Mouse (Mus musculus) midbrain, embryonic 13.5 days (tissue): ENCODE measurements around the gene Krtap5-5. TPM values are rescaled to one million over a fixed set of nuclear protein-coding genes. Genes with fewer than 3 reads are reported as not detected.
A peak's percentile ranks its signal among the peaks of the same experiment; 100 is the strongest.
"Not testable (repeated sequence)": the region's sequence is repeated elsewhere in the genome, so short reads cannot be mapped to it uniquely, and the experiment has no call there.

Experiments
- ATAC-seq: fragments of 200-750 bp; cut with Nextera tagmentation; 2 replicates; pipeline ENCODE4 v1.8.0; 2017; ENCODE audit warnings: mild to moderate bottlenecking, moderate TSS enrichment, moderate library complexity
- H3K27ac ChIP-seq: fragments of 300-500 bp; sonication (generic); 2 replicates; pipeline ENCODE4 v1.5.1; 2015; ENCODE audit warnings: inconsistent platforms, mild to moderate bottlenecking, moderate library complexity
- H3K27me3 ChIP-seq: fragments of 300-500 bp; sonication (generic); 2 replicates; pipeline ENCODE4 v1.6.1; 2015; ENCODE audit warnings: mild to moderate bottlenecking, inconsistent platforms
- H3K36me3 ChIP-seq: fragments of 300-500 bp; sonication (generic); 2 replicates; pipeline ENCODE4 v1.6.1; 2015; ENCODE audit warnings: mild to moderate bottlenecking, inconsistent platforms
- H3K4me1 ChIP-seq: fragments of 300-500 bp; sonication (generic); replicated peaks from 2 replicates; pipeline ENCODE4 v1.6.1; 2015; ENCODE audit warnings: inconsistent platforms
- H3K4me2 ChIP-seq: fragments of 300-500 bp; sonication (generic); replicated peaks from 2 replicates; pipeline ENCODE4 v1.6.1; 2015; ENCODE audit warnings: moderate library complexity, mild to moderate bottlenecking, inconsistent platforms
- H3K4me3 ChIP-seq: fragments of 300-500 bp; sonication (generic); replicated peaks from 2 replicates; pipeline ENCODE4 v1.5.1; 2015; ENCODE audit warnings: mild to moderate bottlenecking, inconsistent platforms
- H3K9ac ChIP-seq: fragments of 300-500 bp; sonication (generic); replicated peaks from 2 replicates; pipeline ENCODE4 v1.6.1; 2015; ENCODE audit warnings: mild to moderate bottlenecking, inconsistent platforms
- H3K9me3 ChIP-seq: fragments of 300-500 bp; sonication (generic); 2 replicates; pipeline ENCODE4 v1.6.1; 2016; ENCODE audit warnings: mild to moderate bottlenecking, inconsistent platforms
- WGBS: fragments of 180-500 bp; shearing (Covaris S2); methylation state at CpG from one replicate; pipeline ENCODE4 v1.1.7; 2015; 5-methylcytosine and 5-hydroxymethylcytosine counted together
- polyA plus RNA-seq: library from polyadenylated mRNA; unstranded; fragments of >200 nt; fragmentation: Nextera tagmentation; extraction: Ambion mirVana; gene quantifications from 2 replicates; pipeline ENCODE4 v1.2.1, GENCODE M21; 2015

Krtap5-5 gene
- polyA plus RNA-seq = not detected in 2 replicates

GRCm38 (mm10) chr7:142229871-142230270, at the start of gene Krtap5-5:
Gene Krtap5-5, minus strand, starts transcription at chr7:142229971.
- 55% methylated on average over 3 of the region's 3 CpGs for WGBS
- H3K9ac ChIP-seq, H3K27ac ChIP-seq, H3K4me1 ChIP-seq, ATAC-seq, H3K4me2 ChIP-seq, H3K4me3 ChIP-seq, H3K36me3 ChIP-seq, H3K27me3 ChIP-seq, H3K9me3 ChIP-seq: not testable (repeated sequence)

- H3K4me3 ChIP-seq, H3K9me3 ChIP-seq, H3K9ac ChIP-seq, ATAC-seq, H3K27ac ChIP-seq, H3K36me3 ChIP-seq, H3K4me2 ChIP-seq: not testable (repeated sequence)
- Histone ChIP-seq H3K27me3 (peaks cover 19% of the 10 kb centered on the region), H3K4me1 (peaks cover 11% of the 10 kb centered on the region)
- WGBS = 72% methylated on average over 1 of the region's 1 CpGs
These were observed 49.5 kb upstream of the Krtap5-5 start for GRCm38 (mm10) chr7:142279291-142279690.

GRCm38 (mm10) chr7:142278183-142278582, 48.4 kb upstream of the Krtap5-5 start:
- not testable (repeated sequence) for H3K9ac ChIP-seq, H3K4me3 ChIP-seq, H3K4me1 ChIP-seq, H3K36me3 ChIP-seq, H3K9me3 ChIP-seq, H3K4me2 ChIP-seq, H3K27ac ChIP-seq
- 2% methylated on average over 3 of the region's 3 CpGs for WGBS
- peaks cover 15% of the 10 kb centered on the region for H3K27me3 ChIP-seq
- peak; percentile 45; the same call in 1 of the 2 replicates for ATAC-seq

- not testable (repeated sequence) for H3K4me2 ChIP-seq, ATAC-seq, H3K4me3 ChIP-seq, H3K27me3 ChIP-seq, H3K36me3 ChIP-seq, H3K4me1 ChIP-seq, H3K27ac ChIP-seq, H3K9me3 ChIP-seq, H3K9ac ChIP-seq
These were observed 44.5 kb upstream of the Krtap5-5 start, which contains the start of gene Gm4559 for GRCm38 (mm10) chr7:142274263-142274662. Gene Gm4559, minus strand, starts transcription at chr7:142274363.

- H3K4me1 ChIP-seq, H3K4me3 ChIP-seq, ATAC-seq, H3K27me3 ChIP-seq, H3K9ac ChIP-seq, H3K27ac ChIP-seq, H3K36me3 ChIP-seq, H3K9me3 ChIP-seq, H3K4me2 ChIP-seq: not testable (repeated sequence)
- whole genome bisulfite sequencing = 80% methylated on average over 1 of the region's 1 CpGs
These were observed 28.5 kb upstream of the Krtap5-5 start, which contains the start of gene Gm2431 for GRCm38 (mm10) chr7:142258254-142258653. Gene Gm2431, minus strand, starts transcription at chr7:142258354.

GRCm38 (mm10) chr7:142255517-142255916, 25.7 kb upstream of the Krtap5-5 start:
- Histone ChIP-seq H3K4me3 (no peak overlapping the region), H3K27ac (no peak overlapping the region), H3K4me2 (no peak overlapping the region), H3K36me3 (no peaks in the 10 kb centered on the region), H3K9ac (no peak overlapping the region), H3K4me1 (no peaks in the 10 kb centered on the region), H3K27me3 (0 out of 2 replicates have a peak, but pooled peaks cover 2% of the 10 kb centered on the region), H3K9me3 (no peaks in the 10 kb centered on the region)
- WGBS = 0% methylated on average over 2 of the region's 2 CpGs
- 0 out of 2 replicates have a peak, but pooled peaks have one; percentile 56 for ATAC-seq

GRCm38 (mm10) chr7:142249824-142250223, 20.1 kb upstream of the Krtap5-5 start:
- ATAC-seq = no peak
- Histone ChIP-seq H3K9ac (no peak overlapping the region), H3K9me3 (no peaks in the 10 kb centered on the region), H3K27me3 (0 out of 2 replicates have a peak, but pooled peaks cover 2% of the 10 kb centered on the region), H3K4me1 (no peaks in the 10 kb centered on the region), H3K4me3 (no peak overlapping the region), H3K27ac (no peak overlapping the region), H3K36me3 (no peaks in the 10 kb centered on the region), H3K4me2 (no peak overlapping the region)
- WGBS = 0% methylated on average over 1 of the region's 1 CpGs

GRCm38 (mm10) chr7:142240978-142241377, 11.2 kb upstream of the Krtap5-5 start, which contains the start of gene Gm40460:
Gene Gm40460, minus strand, starts transcription at chr7:142241078.
- H3K27me3 ChIP-seq = no peaks in the 10 kb centered on the region
- H3K4me2 ChIP-seq = no peak within 1 kb of the TSS
- WGBS = 55% methylated on average over 2 of the region's 2 CpGs
- no peaks in the 10 kb centered on the region for H3K9me3 ChIP-seq
- H3K36me3 ChIP-seq = no peaks in the 10 kb centered on the region
- H3K9ac ChIP-seq = no peak within 1 kb of the TSS
- no peak within 1 kb of the TSS for H3K4me3 ChIP-seq
- no peak within 1 kb of the TSS for H3K27ac ChIP-seq
- ATAC-seq = no peak
- H3K4me1 ChIP-seq = no peaks in the 10 kb centered on the region

- ATAC-seq = no peak
- Histone ChIP-seq H3K36me3 (no peaks in the 10 kb centered on the region), H3K27me3 (no peaks in the 10 kb centered on the region), H3K9me3 (0 out of 2 replicates have a peak, but pooled peaks cover 9% of the 10 kb centered on the region), H3K4me2 (no peak overlapping the region), H3K27ac (no peak overlapping the region), H3K9ac (no peak overlapping the region), H3K4me1 (no peaks in the 10 kb centered on the region), H3K4me3 (no peak overlapping the region)
- 41% methylated on average over 1 of the region's 1 CpGs for WGBS
These were observed 1.8 kb upstream of the Krtap5-5 start for GRCm38 (mm10) chr7:142231540-142231939.

GRCm38 (mm10) chr7:142224518-142224917, 5.3 kb downstream of the Krtap5-5 start:
- Histone ChIP-seq H3K4me3 (no peak overlapping the region), H3K4me2 (no peak overlapping the region), H3K9me3 (no peaks in the 10 kb centered on the region), H3K36me3 (no peaks in the 10 kb centered on the region), H3K27ac (no peak overlapping the region), H3K9ac (no peak overlapping the region), H3K27me3 (no peaks in the 10 kb centered on the region), H3K4me1 (no peaks in the 10 kb centered on the region)
- ATAC-seq = no peak
- 45% methylated on average over 2 of the region's 2 CpGs for WGBS

GRCm38 (mm10) chr7:142212136-142212535, 17.6 kb downstream of the Krtap5-5 start:
- H3K4me3 ChIP-seq, H3K9ac ChIP-seq, H3K4me2 ChIP-seq, H3K27ac ChIP-seq, H3K9me3 ChIP-seq, H3K36me3 ChIP-seq, ATAC-seq, H3K27me3 ChIP-seq, H3K4me1 ChIP-seq: not testable (repeated sequence)
- 53% methylated on average over 1 of the region's 1 CpGs for WGBS

GRCm38 (mm10) chr7:142211559-142211958, 18.2 kb downstream of the Krtap5-5 start, which contains the start of gene Gm7579:
Gene Gm7579, plus strand, starts transcription at chr7:142211859.
- WGBS = 71% methylated on average over 1 of the region's 1 CpGs
- ATAC-seq = no peak
- no peak within 1 kb of the TSS for H3K27ac ChIP-seq
- H3K9ac ChIP-seq = no peak within 1 kb of the TSS
- H3K4me3 ChIP-seq = no peak within 1 kb of the TSS
- no peaks in the 10 kb centered on the region for H3K9me3 ChIP-seq
- H3K36me3 ChIP-seq = no peaks in the 10 kb centered on the region
- H3K4me1 ChIP-seq = no peaks in the 10 kb centered on the region
- H3K27me3 ChIP-seq = no peaks in the 10 kb centered on the region
- H3K4me2 ChIP-seq = no peak within 1 kb of the TSS

- not testable (repeated sequence) for H3K4me1 ChIP-seq, H3K36me3 ChIP-seq, H3K9me3 ChIP-seq, H3K27me3 ChIP-seq, H3K27ac ChIP-seq, ATAC-seq, H3K4me3 ChIP-seq, H3K9ac ChIP-seq, H3K4me2 ChIP-seq
- WGBS = 66% methylated on average over 5 of the region's 5 CpGs
These were observed 22.9 kb downstream of the Krtap5-5 start for GRCm38 (mm10) chr7:142206891-142207290.
